Mouse (Mus musculus) thymus, postnatal 4 days (tissue): Measurements from ENCODE around the gene Kbtbd12.

Experiments used
- DNase-seq: peaks from one replicate; pipeline ENCODE4 v3.0.0; 2021

Gene Kbtbd12

DNA sequence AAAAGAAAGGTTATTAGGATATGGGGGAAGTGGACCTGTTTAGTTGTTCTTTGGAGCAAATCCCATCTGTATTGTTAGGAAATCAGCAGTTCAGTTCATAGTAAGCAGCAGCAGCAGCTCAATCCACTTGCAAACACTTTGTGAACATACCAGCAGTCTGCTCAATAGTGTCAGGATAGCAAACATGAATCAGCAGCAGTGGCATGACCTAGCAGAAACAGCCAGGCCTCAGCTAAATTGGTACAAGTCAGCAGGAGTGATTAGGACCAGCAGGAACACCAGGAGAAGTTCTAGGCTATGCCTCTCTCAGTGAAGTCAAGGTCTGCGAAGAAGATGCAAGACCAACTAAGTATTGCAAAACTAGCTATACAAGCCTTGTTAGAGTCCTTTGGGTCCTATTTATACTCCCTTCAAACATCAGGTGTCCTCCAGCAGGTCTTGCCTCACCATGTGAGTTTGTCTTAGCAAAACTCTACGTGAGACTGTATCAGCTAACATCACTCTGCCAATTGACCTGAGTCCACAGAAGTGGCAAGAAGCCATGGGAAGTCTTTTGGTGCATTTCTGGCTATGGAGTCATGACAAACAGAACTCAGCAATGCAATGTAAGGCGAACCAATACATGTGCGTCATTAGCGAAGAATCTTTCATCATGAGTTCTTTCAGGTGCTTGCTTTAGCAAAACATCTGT, at the start of gene Kbtbd12:
Gene Kbtbd12 (minus strand): TSS at position 340 of the 691 bp plus-strand sequence.
- no peak for DNase-seq

GRCm38 (mm10) chr6:88683380-88684053, 45.8 kb upstream of the Kbtbd12 start:
- no peak for DNase-seq

DNA sequence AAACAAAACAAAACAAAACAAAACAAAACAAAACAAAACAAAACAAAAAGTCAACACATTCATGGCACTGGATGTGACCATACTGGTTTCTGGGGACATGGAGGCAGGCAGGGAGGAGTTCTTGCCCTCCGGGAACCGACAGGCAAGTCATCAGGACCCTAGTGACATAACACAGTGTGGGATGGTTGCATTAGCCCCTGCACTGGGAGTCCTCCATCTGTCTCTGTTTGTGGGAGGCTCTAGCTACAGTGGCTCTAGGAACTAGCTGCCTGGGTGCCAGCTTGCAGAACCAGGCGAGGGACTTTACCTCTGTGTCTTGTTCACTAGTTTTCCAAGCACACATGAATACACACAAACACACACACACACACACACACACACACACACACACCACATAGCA, 43.3 kb upstream of the Kbtbd12 start:
- no peak for DNase-seq

DNA sequence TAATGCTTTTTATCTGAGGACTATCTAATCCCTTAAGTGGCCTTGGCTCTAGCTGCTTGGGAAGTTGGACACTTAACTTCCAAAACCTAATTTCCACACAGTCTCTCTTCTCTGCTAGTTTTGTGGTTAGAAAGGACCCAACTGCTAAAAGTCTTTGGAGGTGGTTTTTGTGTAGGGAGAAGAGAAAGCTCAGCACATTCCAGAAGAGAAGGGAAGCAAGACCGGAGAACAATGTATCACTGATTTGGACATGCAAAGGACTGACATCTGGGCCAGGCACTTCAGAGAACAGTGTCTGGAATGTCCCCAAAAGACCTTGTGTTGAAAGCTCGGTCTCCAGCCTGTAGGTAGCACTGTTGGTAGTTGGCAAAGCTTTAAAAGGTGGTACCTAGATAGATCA, 40.0 kb upstream of the Kbtbd12 start:
- no peak for DNase-seq

DNA sequence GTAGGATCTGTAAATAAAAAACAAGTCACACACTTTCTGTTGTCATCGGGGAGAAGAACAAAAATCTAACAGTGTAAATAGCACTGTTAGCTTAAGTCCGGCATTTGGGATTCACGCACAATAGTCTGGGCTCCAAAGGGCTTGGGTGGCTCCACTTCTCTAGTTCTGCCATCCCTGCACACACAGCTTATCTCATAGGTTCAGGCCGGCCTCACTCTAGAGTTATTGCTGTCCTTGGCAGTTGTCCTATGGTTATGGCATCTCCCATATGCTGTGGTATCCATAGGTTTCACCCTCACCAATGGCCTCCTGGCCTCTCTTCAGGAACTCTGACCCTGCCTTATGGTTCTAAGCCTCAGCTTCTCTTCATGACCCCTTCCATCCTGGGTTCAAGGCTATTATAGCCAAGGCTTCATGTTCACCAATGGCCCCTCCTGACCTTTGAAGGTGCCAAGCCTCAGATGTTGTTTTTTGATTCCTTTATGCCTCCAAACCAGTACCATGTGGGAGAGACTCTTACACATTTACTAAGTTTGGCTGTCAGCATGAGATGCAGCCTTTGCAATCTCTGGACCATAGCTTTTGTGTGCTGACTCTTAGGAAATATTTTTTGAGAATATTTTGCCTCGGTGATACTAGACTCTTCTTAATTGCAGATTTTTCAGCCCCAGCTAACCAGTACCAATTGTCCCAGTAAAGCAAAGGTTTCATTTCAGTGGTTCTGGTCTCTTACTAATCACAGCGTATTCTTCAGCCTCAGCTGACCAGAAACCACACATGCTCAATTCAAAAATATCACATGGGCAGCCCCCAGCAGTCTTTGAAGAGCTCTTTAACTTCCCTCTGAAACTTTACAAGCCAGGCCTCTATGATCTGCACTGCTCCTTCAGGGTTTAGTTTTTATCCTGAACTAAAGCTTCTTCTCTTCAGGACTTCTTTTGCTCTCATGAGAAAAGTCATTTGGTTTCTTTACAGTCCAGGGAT, 39.3 kb upstream of the Kbtbd12 start:
- DNase-seq = no peak

DNA sequence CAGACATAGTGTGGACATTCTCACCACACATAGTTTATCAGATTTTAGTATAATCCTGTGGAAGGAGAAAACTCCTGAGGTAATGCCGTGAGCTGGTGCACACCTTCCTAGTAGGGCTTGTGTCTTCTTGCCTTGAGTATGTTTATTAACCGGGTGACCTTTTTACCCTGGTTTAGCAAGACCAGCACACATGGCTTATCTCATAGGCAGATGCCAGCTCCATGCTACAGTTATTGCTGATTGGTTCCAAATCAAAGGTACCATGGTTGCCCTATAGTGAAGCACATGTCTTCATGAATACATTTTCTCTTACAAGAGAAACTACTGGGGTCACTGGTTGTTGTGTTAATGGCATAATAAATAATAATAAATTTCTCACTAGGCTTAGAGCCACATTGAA, 38.1 kb upstream of the Kbtbd12 start:
- DNase-seq = no peak

DNA sequence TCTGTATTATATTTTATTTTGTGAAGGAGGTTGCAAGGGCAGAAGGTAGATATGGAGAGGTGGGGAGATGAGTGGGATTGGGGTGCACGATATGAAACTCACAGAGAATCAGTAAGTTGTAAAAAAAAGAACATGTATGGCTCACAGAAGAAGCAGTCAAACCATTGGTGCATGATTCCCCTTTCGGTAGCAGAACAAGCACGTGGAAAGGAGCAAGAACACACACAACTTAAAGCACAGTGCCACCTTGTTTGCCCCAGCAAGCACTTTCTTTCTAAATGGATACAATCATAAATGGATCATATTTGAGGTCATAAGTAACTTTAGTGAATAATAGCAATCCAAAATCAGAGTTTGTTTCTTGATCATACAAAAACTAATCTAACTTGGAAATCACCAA, 24.5 kb upstream of the Kbtbd12 start:
- DNase-seq = no peak

DNA sequence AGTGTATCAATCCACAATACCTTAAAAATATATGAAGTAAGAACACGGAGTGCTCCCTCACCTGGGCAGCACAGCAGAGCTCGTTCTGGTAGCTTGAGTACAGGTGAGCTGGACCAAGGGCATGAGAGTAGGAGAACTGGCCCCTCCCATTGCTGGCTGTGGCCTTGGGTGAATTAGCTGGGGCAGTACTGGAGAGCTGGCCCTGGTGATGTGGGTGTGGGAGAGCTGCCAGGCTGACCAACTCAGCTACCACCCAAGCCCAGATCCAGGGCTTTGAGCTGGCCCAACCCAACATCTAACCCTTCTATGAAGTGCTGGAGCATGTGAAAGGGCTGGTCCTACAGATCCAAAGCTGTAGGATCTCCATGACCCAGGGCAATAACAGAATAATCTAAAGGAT, 23.9 kb upstream of the Kbtbd12 start:
- no peak for DNase-seq

- no peak for DNase-seq
Measured at GRCm38 (mm10) chr6:88647564-88648295, 10.0 kb upstream of the Kbtbd12 start.

DNA sequence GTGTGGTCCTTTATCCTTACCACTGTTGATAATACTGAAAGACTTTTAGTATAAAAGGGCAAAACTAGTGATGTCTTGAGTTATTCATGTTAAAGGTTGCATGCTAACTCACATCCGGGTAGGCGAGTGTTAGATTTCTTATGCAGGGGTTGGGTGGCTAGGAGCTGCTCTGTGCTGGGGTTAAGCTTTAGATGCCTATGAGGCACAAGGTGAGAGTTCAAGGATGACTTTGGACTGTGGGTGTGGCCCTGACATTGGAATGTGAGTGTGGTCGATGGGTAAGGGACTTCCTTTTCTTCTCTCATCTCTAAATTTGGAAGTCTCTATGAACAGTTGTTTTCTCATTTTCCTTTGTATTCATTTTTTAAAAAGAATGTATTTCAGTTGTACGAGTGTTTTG, 7.0 kb upstream of the Kbtbd12 start:
- DNase-seq = no peak

DNA sequence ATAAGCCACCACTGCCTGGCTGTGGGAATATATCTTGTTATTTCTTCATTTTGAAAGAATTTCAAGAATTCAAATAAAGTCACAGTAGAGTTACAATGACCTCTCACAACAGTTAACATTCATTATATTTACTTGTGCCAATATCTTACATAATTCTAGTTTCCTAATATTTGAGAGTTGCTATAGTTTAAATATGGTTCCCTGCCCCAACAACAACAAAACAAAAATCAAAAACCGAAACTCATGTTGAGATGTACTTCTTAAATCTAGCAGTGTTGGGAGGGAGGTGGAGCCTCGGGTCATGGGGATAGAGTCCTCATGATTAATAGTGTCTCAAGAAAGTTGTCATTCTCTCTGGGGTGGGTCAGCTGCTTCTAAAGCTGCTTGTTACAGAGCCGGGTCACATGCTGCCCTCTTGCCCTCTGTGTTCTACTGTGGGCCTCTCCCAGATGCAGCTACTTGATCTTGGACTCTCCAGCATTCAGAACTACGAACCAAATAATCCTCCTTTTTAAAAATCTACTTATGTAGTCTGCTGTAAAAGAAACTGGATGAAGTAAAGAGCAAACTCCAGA, 3.7 kb upstream of the Kbtbd12 start:
- DNase-seq = no peak

DNA sequence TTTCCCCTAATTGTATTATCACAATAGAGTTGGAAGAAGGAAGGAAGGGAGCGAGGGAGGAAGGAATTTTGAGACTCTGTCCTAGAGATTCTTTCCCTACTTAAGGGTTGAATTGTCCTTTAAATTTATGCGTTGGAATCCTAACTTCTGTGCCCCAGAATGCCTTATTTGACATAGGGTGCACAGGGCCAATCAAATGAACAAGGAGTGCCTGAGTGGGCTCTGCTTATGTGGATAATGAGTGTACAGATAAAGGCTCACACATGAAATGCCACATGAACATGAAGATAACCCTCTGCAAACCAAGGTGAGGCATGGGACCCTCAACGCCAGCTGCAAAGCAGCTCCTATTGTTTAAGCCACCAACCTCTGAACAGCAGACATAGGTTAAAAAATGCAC, 2.6 kb upstream of the Kbtbd12 start:
- DNase-seq = no peak

GRCm38 (mm10) chr6:88639921-88640320, 2.2 kb upstream of the Kbtbd12 start:
- DNase-seq = no peak

DNA sequence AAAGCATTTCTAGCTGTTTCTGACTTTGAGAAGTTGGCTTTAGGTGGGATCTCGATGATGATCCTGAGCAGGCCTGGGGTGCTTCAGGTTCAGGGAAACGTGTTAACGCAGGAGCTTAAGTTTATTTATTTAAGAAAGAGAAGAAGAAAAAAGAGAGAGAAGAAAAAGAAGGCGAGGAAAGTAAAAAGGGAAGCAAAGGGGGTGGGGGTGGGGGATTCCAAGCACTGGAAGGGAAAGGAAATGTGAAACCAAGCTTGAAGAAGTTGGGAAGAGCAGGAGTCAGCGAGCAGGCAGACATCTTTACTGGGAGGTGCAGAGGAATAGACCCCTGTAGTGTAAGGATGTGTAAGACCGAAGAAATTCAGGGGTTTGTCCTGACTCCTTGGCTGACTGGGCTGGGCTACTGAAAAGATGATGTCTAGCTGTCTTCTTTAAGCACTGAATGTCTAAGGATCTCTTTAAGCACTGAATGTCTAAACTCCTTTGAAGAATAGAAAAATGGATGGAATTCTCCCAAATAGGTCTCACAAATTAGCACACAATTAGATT, 1.7 kb upstream of the Kbtbd12 start:
- DNase-seq = no peak

- no peak for DNase-seq
Measured at GRCm38 (mm10) chr6:88638917-88639316, 1.2 kb upstream of the Kbtbd12 start.

GRCm38 (mm10) chr6:88635881-88636754, 1.6 kb downstream of the Kbtbd12 start:
- no peak for DNase-seq

DNA sequence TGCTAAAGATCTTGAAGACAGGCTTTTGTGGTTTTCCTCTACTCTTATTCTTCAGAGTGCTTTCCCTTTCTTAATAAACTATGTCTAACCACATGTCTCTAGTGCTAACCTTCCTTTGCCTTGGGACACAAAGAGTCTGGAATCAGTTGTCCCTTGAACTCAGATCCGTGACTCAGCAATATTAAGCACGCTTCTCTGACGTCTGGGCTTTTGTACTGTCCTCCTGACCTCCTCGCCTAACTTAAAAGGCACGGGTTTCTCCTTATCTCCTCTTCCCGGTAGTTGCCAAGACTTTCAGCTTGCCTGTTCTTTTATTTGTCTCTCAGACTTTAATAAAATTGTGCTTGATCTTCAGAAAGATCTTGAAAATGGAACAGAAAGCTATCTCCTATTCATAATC, 6.5 kb downstream of the Kbtbd12 start:
- no peak for DNase-seq

DNA sequence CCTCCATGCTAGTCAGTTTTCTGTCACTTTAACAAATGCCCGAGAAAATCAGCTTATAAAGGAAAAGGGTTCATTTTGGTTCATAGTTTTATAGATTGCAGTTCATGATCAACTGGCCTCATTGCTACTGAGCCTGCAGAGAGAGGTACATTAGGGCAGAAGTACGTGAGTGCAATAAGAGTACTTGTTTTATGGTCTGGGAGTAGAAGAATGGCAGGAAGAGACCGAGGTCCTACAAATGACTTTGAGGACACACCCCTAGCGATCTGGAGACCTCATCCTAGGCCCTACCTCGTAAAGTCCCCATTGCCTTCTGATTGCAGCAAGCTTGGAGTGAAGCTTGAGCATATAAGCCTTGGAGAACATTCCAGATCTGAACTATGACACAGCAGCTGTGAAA, 7.2 kb downstream of the Kbtbd12 start:
- no peak for DNase-seq

GRCm38 (mm10) chr6:88629821-88630220, 7.9 kb downstream of the Kbtbd12 start:
- no peak for DNase-seq

DNA sequence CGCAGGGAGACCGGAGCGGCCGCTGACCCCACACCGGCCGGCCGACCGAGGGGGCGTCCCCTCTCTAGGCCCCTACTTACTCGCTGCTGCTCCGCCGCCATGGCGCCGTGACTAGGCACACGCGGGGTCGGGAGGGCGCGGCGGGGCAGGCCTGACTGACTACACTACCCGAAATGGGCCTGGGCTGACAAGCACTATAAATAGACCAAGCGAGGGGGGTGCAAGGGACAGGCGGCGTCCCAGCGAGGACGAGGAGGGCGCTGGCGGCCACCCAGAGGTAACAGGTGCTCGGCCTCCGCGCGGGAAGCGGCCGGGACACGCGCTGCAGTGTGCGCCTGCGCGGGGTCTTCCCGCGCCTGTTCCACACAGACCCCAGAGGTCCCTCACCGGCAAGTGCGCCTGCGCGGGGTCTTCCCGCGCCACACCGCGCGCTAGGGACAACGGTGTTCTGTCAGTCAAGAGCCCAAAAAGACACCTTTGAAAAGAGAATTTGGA, 10.4 kb downstream of the Kbtbd12 start:
- peak; percentile 78 for DNase-seq

- DNase-seq = no peak
Measured at GRCm38 (mm10) chr6:88626912-88627311, 10.8 kb downstream of the Kbtbd12 start.
